Mouse (Mus musculus) bone marrow macrophage, adult 2 months (primary cell): Measurements from ENCODE around the gene Mthfr.

Source experiments
- CTCF ChIP-seq: IDR thresholded peaks from 2 replicates; pipeline ENCODE4 v1.5.1; 2012; ENCODE audit warnings: low read depth, mild to moderate bottlenecking, low read length, moderate library complexity
- POLR2A ChIP-seq: IDR thresholded peaks from 2 replicates; pipeline ENCODE4 v1.6.1; 2012; ENCODE audit warnings: mild to moderate bottlenecking, low read depth, low read length, borderline replicate concordance

- no peak for TF ChIP-seq CTCF
- TF ChIP-seq POLR2A = no peak
These were observed 52.3 kb downstream of the Mthfr start for GRCm38 (mm10) chr4:148091181-148091580.
